Mouse (Mus musculus): ENCODE measurements around the gene Arg2. TPM values are rescaled to one million over a fixed set of nuclear protein-coding genes. Genes with fewer than 3 reads are reported as not detected.

The Arg2 gene
- 0.50 TPM for polyA plus RNA-seq (2017; shearing (Covaris generic))

GRCm38 (mm10) chr12:79130299-79131177 lies at the start of gene Arg2:
Gene Arg2 (plus strand): TSS chr12:79130777.

GRCm38 (mm10) chr12:79089182-79089812 lies 41.3 kb upstream of the Arg2 start, which contains the start of gene Pigh:
Gene Pigh (minus strand): TSS chr12:79089651.

GRCm38 (mm10) chr12:79172019-79172941 lies 41.7 kb downstream of the Arg2 start, which contains the start of gene Vti1b:
Gene Vti1b (minus strand): TSS chr12:79172667.

GRCm38 (mm10) chr12:79192193-79192592 lies 61.6 kb downstream of the Arg2 start, which contains the start of gene Rdh11:
Gene Rdh11 (minus strand): TSS chr12:79192293.

Other genes with a start within 250 kb of the Arg2 start
- gene Plek2, start 223.8 kb upstream of the Arg2 start, polyA plus RNA-seq (2017; shearing (Covaris generic)) = 0.36 TPM
- 21.2 TPM for gene Tmem229b, start 123.2 kb upstream of the Arg2 start, polyA plus RNA-seq (2017; shearing (Covaris generic))
- not detected for gene Plekhh1, start 101.6 kb upstream of the Arg2 start, polyA plus RNA-seq (2017; shearing (Covaris generic))
- gene Pigh, start 41.1 kb upstream of the Arg2 start, polyA plus RNA-seq (2017; shearing (Covaris generic)) = 5.6 TPM
- 110 TPM for gene Vti1b, start 41.9 kb downstream of the Arg2 start, polyA plus RNA-seq (2017; shearing (Covaris generic))
- gene Rdh11, start 61.5 kb downstream of the Arg2 start, polyA plus RNA-seq (2017; shearing (Covaris generic)) = 25.6 TPM
- 8.4 TPM for gene Rdh12, start 78.1 kb downstream of the Arg2 start, polyA plus RNA-seq (2017; shearing (Covaris generic))
- gene Zfyve26, start 165.5 kb downstream of the Arg2 start, polyA plus RNA-seq (2017; shearing (Covaris generic)) = 26.0 TPM
- 0.39 TPM for gene Rad51b, start 166.5 kb downstream of the Arg2 start, polyA plus RNA-seq (2017; shearing (Covaris generic))